Mouse (Mus musculus) retina, postnatal 7 days (tissue): ENCODE measurements around the gene Rhof.

Experiments
- DNase-seq: peaks from one replicate; pipeline ENCODE4 v3.0.0-alpha.2; 2012; ENCODE audit warnings: low read depth, low spot score

Rhof gene

DNA sequence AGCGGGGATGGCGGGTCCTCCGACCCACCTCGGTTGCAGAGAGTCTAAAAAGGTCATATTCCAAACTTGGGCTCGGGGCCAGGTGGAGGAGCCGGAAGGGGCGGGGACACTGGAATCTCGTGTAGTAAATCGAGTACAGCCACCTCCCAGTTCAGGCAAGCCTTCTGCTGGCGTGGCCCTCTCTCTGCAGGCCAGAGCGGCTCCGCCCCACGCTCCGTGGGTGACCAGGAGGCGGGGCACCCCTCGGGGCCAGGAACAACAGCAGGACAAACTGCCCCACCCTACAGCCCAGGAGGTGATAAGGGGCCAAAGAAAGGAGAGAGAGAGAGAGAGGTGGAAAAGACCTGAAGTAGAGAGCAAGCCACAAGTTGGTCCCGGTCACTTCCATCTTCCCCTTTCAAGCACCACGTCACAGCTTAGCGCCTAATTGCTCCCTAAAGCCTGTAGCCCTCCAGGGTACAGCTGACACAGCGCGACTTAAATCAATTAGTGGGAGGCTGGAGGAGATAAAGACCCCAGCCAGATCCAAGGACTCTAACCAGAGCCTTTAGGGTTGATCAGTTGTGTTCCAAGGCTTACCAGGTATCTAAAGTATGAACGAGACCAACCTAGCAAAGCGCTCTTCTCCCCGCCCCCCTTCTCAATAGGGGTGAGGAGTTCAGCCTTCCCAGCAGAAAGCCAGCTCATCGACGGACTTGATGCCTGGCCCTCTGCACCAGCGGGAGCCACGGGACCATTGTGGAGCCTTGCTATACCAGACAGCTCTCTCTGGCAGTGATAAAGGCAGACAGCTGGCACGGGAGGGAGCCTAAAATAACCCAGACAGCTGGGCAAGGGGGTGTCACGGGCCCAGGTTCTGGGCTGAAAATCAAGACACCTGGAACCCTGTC lies 3.2 kb upstream of the Rhof start:
- no peak for DNase-seq

DNA sequence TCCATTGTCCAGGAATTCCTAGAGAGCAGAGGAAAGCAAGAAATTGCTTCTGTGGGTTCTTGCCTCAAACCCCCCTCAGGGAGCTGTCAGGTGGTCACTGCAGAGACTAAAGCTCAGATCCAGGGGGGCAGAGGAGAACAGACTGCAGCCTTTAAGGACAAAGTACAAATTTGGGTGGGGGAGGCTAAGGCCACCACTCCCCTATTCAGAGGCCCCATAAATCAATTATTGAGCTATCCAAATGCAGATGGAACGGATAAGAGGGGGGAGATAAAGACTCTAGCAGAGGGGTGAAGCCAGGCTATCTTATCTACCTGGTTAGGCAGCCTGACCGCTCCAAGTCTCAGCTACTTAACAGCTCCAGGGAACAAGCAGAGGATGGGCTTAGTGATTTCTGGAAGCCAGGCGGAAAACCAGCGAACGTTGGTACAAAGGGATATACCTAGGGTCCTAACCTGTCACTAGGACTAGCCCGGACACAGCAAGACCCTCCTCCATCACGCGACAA lies 2.4 kb upstream of the Rhof start:
- no peak for DNase-seq

DNA sequence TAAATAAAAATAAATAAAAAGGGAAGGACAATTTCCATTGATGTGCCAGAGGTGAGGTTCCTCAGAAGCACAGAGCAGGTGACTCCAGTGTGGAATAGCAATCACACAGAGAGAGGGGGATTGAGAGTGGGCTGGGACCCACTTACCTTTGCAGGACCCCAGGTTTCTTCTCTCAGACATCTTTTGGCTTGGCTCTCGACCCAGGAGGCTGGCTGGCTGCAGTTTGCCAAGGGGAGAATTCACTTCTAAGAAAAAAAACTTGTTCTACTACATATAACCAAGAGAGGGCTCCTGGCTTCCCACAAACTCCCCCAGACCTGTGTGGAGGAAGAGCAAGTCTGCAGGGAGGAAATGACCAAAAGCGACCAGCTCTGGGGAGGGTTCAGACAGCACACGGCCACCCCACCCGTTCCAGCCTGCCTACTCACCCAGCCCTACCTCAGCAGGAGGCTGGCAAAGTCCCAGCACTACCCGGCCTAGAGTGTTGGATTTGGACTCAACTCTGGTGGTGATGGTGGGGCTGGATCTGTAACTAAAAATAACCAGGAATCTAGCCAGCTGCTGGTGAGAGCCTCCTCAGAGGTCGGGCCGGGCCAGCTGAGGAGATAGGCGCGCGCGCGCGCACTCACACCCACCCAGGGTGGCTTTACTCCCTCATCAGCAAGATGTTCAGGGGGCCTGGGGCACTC lies 1.8 kb upstream of the Rhof start:
- no peak for DNase-seq

DNA sequence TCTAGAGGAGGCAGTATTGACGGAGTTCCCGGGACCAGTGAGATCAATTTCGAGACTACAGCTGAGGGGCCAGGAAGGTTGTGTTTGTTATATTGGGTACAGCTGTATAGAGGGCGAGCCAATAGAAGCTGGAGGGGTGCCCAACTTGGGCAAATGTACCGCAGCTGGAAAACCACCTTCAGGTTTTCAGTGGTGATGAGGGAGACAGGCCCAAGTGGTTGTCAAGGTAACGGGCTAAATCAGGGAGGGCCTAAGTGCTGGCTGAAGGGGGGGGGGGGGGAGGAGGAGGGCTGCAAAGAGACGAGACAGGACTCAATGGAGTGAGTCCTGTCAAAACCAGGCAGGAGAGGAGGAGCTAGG lies 1.3 kb upstream of the Rhof start:
- no peak for DNase-seq

DNA sequence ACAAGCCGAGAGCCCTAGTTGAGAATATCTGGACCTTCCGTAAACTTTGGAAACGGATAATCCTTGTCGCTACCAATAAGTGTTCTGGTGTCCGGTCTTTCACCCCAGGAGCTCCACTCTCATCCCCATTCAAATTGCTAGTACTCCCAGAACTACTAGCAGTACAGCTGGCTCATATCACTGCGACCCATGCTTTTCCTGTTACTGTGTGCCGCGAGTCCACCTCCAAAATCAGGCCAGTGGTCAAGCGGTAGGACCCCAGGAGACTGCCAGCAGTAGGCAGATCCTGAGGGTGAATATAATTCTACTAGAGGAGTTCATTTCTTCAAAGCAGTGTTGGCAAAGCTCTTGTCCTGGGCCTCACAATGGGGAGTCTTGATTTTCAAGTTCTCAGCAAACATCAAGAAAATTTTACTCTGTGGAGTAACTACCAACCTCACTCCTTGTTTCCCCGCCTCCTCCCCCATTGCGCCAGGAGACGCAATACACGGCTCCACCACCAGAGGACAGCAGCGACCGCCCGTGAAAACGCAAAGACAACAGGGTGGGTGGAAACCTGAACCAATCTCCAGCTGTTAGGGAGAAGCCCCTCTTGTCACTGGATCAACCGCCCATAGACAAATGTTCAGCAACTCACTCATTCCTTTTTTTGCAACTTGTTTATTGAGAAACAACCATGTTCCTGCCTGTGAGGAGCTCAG lies 741 bp upstream of the Rhof start:
- DNase-seq: no peak

DNA sequence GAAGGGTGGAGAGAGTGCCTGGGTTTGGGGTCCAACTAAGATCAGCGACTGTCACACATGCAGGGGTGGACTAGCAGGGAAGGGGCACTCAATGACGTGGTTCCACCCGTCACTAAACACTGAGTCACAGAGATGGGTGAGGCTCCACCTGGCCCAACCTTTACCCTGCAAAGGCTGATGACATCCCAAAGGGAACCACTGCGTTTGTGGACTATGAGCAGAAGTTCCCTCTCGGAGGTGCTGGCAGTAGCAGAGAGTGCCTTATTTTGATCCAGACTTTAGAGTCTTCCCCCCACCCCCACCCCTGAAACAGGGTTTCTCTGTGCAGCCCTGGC lies 1.7 kb downstream of the Rhof start:
- no peak for DNase-seq

DNA sequence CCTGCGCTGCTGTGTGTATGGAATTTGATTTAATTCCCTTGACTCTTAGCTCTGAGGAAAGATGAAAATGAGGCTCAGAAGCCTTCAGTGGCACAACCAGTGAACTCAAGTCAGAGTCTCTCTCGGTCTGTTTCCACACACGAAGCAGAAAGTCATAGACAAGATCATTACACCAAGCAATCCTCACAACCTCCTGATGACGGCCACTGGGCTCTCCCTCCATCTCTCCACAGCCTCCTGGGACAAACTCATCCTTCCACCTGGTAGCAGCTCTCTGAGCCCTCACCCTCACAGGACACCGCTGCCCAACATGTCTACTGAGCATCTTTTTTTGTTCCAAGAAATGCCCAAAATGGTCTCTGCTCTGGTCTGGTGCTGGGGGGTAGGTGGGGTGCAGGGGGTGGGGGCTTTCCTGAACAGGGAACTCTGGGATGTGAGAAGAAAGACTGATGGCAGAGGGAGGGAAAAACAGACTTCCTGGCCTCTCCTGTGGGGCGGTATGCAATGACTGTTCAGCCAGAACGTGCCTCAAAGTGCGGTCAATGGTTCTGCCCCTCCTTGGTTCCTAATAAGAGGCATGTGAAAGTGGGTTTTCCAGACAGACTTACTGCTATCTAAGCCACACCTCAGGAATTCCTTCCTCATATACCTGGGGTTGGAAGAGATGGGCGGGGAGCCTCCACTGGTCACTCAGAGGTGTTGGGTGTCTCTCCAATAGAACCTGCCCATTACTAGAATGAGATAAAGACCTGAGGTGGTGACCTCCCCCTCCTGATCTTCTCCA lies 2.3 kb downstream of the Rhof start:
- DNase-seq: no peak

DNA sequence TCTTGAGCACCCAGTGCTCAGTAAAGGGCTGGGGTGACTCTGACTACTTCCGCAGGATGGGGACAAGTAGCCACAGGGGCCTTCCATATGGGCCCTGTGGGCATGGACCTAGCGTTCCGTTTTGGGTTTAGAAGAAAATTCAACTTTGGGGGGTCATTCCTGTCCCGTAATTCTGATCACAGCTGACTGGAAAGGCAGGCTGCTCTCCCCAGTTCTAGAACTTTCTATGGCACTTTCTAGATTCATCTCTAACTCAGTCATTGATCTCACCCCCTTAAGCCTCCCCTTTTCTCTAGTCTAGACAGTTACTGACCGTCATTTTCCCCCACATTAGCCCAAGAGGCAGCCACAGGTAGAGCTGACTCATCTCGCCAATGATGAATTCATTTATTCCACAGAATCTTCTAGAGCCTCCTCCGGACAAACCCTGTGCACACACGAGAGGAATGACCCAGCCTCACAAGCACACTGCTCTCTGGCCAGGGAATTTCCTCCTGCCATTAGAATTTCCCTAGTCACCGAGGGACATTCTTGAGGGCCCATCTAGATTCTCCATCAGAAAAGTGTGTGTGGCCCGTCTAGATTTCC lies 3.2 kb downstream of the Rhof start:
- no peak for DNase-seq

DNA sequence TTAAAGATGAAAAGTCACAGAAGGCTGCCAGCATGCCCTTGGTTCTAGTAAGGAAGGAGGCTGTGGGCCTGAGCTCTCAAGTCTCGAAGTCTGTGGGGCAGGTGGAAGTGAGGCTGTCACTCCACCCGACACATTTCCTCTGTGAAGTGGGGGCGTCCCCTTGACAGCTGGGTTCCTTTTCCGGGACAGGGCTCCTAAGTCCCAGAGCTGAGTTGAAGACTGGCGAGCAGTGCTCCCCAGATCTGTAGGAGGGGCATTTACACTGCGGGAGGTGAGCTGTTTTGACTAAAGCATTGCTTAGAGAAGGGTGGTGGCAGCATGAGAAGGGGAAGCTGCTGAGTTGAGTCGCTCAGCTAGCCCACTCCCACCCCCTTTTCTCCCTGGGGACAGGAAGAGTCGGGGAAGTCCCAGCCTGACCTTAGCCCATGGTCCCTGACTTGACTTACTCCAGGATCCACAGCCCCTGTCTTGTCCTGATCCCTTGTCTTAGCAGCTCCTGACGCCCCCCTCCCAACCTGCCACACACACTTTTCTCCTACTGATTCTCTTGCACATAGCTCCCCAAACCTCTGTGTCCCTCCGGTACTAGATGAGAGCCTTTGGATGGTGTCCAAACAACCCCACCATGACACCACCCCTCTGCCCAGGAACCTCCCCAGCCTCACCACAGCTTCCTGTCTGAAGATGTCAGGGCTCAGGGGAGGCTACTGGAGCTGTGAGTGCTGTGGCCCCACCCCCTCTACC lies 3.9 kb downstream of the Rhof start:
- no peak for DNase-seq

DNA sequence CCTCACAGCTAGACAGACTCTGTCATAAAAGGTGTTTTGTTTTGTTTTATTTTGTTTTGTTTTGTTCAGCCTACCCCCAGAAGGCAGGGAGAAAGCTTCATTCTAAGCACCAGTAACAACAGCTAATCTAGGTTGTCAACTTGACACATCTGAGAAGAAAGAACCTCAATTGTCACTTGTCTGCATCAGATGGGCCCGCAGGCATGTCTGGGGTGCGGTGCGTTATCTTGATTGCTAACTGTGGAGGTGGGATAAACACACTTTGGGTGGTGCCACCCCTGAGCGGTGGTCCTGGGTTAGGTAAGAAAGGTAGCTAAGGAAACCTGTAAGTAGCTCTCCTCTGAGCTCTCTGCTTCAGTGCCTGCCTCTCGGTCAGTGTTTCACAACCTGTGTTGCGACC lies 5.5 kb downstream of the Rhof start:
- no peak for DNase-seq

DNA sequence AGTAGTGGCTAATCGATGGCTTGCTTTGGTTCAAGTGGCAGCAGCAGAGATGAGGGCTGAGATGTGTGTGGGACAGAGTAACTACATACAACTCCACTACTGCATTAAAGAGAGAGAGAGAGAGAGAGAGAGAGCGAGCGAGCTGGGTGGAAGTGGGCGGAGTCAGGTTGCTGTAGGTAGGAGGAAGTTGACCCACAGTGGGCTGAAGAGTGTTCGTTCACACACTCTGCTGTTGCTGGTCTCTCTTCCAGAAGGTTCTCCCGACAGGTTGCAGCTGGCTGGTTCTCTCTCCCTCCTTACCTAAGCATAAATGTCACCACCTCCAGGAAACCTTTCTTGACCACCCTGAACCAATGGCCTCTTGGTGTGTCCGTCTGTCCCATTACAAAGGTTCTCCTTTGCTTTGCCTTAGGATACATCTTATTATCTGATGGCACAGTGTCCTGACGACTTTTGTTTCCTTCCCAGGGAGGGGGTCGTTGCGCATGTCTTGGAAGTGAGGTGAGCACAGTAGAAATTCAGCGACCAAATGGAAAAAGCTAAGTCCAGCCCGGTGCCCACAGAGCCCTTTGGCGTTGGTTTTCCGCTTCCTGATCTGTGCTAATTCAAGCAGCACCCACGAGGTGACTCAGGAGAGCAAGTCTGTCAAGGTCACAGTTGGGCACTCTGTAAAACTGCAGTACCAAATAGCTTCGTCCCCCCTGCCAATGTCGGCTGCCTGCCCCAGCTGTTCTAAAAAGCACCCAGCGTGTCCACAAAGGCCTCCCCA lies 6.7 kb downstream of the Rhof start:
- DNase-seq: no peak

DNA sequence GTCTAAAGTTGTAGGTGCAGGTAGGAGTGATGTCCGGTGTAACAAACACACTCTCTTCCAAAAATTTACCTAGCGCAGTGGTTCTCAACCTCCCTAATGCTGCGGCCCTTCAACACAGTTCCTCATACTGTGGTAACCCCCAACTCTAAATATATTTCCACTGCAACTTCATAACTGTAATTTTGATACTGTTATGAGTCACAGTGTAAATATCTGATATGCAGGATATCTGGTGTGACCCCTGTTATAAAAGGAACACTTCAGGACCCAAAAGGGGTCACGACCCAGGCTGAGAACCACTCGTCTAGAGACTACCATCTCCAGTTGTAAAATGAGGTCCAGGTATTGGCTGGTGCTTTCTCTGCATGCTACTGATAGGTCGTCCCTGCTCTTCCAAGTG lies 7.4 kb downstream of the Rhof start:
- DNase-seq: no peak

DNA sequence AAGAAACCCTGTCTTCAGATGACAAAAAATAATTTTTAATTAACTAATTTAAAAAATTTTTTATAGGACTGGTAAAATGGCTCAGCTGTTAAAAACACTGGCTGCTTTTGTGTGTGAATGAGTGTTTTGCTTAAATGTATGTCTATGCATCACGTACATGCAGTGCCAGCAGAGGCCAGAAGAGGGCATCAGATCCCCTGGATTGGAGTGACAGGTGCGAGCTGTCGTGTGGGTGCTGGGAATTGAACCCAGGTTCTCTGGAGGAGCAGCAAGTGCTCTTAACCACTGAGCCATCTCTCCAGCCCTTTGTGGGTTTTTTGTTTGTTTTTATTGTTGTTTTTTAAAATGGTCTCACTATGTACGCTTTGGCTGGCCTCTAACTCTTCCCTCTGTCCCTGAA lies 10.3 kb downstream of the Rhof start:
- no peak for DNase-seq

DNA sequence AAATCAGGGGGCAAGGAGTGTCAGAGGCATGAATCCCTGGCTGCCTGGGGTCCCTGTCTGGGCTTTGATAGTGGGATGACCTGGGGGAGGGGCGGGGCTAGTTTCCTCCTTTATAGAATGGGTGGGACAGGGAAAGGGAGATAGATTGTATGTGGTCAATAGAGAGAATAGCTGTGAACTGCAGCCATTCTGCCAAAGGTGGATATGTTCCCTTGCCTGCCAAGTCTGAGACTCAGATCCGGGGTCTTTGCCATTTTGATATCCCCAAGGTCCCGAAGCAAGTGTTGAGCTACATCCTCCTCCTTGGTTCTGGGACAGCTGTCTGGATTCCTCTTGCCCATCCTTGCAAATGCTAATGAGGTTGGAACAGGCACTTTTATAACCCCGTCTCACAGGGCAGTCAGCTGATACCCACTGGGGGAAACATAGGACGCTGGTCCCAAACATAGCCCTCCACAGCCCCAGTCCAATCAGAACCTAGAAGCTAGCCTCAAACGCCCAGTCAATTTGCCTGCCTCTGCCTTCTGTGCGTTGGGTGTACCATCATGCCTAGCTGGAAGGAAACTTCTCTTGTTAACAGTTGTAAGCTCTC lies 11.8 kb downstream of the Rhof start:
- DNase-seq: no peak

DNA sequence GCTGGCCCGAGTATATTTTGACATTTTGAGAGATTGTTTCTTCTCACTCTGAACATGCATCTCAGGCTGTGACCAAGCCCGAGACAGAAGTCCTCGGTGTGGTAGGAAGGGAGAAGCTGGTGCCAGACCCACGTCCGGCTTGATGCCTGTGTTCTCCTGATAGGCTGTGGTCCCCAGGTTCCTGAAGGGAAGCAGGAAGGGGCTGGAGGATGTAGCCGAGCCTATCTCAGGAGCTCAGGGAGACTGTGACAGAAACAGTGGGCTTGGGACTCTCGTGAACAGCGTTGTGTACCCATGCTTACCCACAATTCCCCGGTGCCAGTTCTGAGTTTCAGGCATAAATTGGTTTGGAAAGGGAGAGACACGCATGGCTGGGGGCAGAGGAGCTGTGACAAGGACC lies 13.7 kb downstream of the Rhof start:
- no peak for DNase-seq

DNA sequence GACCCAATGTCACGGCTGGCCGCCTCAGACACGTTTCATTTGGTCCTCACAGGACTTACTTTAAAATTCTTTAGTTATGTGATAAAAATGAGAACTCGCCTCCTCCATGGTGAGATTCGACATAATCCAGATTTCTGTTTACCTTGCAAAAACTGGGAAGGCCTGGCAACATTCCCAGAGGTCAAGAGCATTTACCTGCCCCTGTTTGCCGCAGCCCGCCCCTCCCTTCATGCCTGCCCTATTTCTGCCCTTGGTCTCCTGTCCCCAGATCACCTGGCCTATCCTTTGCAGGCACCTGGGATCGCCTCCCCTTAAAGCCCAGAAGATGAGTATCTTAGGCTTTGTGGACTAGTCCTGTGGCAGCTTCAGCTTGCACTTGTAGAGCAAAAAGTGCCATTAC lies 14.7 kb downstream of the Rhof start:
- DNase-seq: no peak

DNA sequence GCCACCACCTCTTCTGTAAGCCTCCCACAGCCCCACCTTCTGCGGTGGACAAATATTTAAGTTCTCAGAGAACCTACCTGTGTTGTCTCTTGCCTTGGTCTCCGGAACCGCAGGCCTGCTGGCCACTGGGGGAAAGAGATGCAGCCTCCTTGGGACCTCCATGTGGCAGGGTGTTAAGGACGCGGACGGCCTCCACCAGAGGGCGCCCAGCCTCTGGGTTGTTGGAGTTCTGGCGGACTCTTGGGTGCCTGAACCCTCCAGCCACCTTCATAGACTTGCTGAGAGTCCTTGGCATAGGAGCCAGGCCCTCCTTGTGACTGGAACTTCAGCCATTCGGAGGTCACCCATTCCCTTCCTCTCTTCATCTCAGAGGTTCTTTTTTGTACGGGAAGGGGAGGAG lies 15.2 kb downstream of the Rhof start:
- DNase-seq: peak; percentile 62

DNA sequence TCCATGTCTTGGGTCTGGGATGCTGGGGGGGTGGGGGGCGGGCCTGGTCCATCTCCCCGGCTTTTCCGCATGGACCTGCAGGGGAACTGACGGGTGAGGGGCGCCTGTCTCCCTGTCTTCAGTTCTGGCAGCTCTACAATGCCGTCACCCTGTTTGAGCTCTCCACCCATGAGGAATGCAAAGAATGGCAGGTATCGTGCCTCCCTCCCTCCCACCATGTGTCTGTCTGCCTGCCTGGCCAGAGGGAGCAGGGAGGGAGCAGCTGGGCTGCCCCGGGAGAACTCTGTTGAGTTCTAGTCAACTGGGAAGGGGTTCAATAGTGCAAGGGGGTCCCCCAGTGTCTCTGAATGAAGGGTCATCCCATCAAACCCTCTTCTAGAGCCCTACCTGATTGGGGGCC lies 16.4 kb downstream of the Rhof start:
- no peak for DNase-seq

DNA sequence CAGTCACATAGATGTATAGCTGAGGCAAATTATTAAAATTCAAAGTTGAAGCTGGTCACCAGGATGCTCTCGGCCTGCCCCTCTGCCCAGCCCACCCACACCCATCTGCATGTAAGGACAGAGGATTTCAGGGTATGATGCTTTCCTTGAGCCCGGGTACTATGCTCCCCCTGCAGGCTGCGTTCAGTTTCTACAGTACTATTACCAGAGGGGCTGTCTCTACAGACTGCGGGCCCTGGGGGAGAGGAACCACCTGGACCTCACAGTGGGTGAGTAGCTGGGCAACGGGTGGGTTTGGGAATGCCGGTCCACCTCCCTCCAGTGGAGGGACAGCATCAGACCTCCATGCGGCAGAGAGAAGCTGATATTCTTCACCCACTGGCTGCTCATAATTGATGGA lies 17.6 kb downstream of the Rhof start:
- no peak for DNase-seq

DNA sequence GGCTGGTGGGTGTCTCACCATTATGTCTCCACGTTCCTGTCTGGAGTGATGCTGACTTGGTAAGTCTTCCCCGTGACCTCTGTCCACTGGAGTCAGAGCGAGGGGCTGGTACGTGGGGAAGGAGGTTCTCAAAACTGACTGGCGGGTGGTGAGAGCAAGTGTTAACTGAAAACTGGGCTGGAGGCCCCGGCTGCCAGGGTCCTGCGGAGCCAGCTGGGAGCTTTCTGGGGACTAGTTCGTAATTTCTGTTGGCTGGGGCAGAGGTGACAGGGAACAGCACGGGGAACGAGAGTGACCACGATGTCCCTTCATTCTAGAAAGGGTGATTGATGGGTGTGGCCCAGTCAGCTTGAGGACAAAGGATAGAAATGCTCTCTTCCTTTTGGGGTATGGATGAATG lies 18.4 kb downstream of the Rhof start:
- no peak for DNase-seq
